Mouse (Mus musculus): ENCODE data around the gene Tmcc3. TPM values are rescaled to one million over a fixed set of nuclear protein-coding genes. Genes with fewer than 3 reads are reported as not detected.

Gene Tmcc3
- polyA plus RNA-seq, 1 experiment from 2014 or later, result 7.5 TPM

DNA sequence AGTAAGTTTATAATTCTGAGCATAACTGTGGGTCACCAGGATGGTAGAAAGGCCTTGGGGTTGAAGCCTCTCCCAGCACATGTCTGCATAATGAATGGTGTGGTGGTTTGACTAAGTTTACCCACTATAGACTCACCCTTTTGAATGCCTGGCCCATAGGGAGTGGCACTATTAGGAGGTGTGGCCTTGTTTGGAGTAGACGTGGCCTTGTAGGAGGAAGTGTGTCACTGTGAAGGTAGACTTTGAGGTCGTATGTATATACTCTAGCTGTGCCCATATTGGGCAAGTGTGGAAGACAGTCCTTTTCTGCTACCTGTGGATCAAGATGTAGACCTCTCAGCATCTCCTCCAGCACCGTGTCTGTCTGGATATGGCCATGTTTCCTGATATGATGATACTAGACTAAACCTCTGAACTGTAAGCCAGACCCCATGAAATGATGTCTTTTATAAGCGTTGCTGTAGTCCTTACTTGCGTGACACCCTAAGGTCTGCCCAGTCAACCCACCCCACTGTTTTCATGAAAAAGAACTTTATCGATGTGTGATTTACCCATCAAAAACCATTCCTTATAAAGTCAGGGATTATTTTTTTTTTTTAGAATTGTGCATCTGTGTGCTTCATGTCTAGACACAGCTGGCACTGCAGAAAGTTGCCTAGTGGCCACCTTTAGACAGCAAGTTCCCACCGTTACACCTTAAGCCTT, 40.6 kb downstream of the Tmcc3 start:
- Histone ChIP-seq H3K27me3 (no peaks in the 10 kb centered on the region), H3K9ac (replicated peaks) (no peak overlapping the region), H3K4me3 (no peak overlapping the region), H3K4me1 (no peaks in the 10 kb centered on the region), H3K4me2 (replicated peaks) (no peak overlapping the region), H3K36me3 (no peaks in the 10 kb centered on the region), H3K27ac (replicated peaks) (no peak overlapping the region), H3K9me3 (no peaks in the 10 kb centered on the region)
- ATAC-seq (replicated peaks), result no peak
- WGBS, result 95% methylated on average over 7 of the region's 7 CpGs

DNA sequence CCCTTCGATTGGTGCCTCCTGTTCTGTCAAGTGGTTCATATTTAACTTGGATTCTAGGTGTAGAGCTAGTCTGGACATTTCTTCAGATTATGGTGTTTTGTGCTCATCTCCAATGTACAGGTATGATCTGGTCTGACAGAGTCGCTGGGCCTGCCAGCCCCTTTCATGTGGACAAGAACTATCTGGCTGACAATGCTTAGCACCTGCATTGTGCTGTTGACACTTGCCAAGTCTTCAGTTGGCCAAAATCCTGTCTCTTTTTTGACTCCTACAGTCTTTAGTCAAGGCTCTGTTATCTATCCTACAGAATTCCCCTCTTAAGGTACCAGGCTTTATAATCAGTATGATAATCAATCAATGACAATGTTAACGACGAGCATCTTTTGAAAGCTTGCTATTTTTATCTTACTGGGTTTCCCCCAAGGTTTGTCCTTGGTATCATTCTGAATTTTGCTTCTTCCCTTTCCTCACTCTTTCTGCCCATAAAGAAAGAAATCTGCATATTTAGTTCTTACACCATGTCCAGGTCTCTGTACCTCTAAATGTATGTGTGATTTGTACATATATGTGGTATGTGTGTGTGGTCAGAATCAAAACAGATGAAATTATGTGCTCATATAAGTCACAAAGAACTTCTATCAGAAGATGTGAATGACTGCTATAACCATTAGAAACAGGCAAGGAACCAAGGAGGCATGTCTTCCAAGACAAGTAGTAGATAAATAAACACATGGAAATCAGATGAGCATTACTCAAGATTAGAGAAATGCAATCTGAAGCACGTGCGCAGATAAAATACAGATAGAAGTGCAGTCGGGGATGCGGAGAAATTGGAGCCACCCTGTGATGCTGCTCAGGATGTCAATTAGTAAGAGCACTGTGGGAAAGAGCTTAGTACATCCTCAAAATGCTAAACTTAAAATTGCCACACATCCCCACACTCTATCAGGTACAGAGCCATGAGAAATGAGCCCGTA, 41.4 kb downstream of the Tmcc3 start:
- ATAC-seq (replicated peaks), result no peak

GRCm38 (mm10) chr10:94354005-94354404, 42.3 kb downstream of the Tmcc3 start:
- no peak overlapping the region for H3K4me2 ChIP-seq (replicated peaks)
- no peaks in the 10 kb centered on the region for H3K4me1 ChIP-seq
- no peaks in the 10 kb centered on the region for H3K9me3 ChIP-seq
- H3K36me3 ChIP-seq, result no peaks in the 10 kb centered on the region
- no peak overlapping the region for H3K9ac ChIP-seq (replicated peaks)
- no peaks in the 10 kb centered on the region for H3K27me3 ChIP-seq
- 79% methylated on average over 4 of the region's 4 CpGs for WGBS
- no peak overlapping the region for H3K4me3 ChIP-seq
- no peak for ATAC-seq (replicated peaks)
- H3K27ac ChIP-seq (replicated peaks), result no peak overlapping the region

More for the DNA sequence above, 41.4 kb downstream of the Tmcc3 start:
- no peaks in the 10 kb centered on the region for H3K27me3 ChIP-seq
- H3K27ac ChIP-seq (replicated peaks), result no peak overlapping the region
- H3K4me2 ChIP-seq (replicated peaks), result no peak overlapping the region
- H3K9ac ChIP-seq (replicated peaks), result no peak overlapping the region
- H3K4me3 ChIP-seq, result no peak overlapping the region
- H3K4me1 ChIP-seq, result no peaks in the 10 kb centered on the region
- H3K36me3 ChIP-seq, result no peaks in the 10 kb centered on the region
- H3K9me3 ChIP-seq, result no peaks in the 10 kb centered on the region
- 92% methylated on average over 9 of the region's 9 CpGs for WGBS

GRCm38 (mm10) chr10:94354427-94354826, 42.7 kb downstream of the Tmcc3 start:
- H3K9ac ChIP-seq (replicated peaks), result no peak overlapping the region
- H3K4me1 ChIP-seq, result no peaks in the 10 kb centered on the region
- H3K27me3 ChIP-seq, result no peaks in the 10 kb centered on the region
- WGBS, result 82% methylated on average over 3 of the region's 3 CpGs
- no peaks in the 10 kb centered on the region for H3K36me3 ChIP-seq
- no peak overlapping the region for H3K27ac ChIP-seq (replicated peaks)
- ATAC-seq (replicated peaks), result no peak
- no peaks in the 10 kb centered on the region for H3K9me3 ChIP-seq
- H3K4me3 ChIP-seq, result no peak overlapping the region
- no peak overlapping the region for H3K4me2 ChIP-seq (replicated peaks)

GRCm38 (mm10) chr10:94356504-94357169, 44.9 kb downstream of the Tmcc3 start:
- H3K4me3 ChIP-seq, result no peak overlapping the region
- H3K36me3 ChIP-seq, result no peaks in the 10 kb centered on the region
- WGBS, result 95% methylated on average over 13 of the region's 13 CpGs

DNA sequence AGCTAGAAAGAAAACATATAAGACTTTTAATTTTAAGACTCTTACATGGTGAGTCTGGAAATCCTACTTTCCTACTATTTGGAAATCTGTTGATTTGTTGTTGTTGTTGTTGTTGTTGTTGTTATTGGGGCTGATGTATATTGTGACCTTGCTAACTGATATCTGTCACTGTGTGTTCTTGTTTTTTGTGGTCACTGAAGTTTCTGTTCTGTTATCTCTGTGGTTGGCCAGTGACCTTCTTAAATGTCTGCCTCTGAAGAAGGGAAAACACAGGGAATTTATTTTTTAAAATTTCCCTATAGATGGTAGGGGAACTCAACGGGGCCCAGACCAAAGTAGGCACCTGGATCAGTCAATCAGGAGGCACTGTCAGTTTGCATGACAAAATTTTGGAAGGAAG, 48.9 kb downstream of the Tmcc3 start:
- Histone ChIP-seq H3K9ac (replicated peaks) (no peak overlapping the region), H3K27ac (replicated peaks) (no peak overlapping the region), H3K4me2 (replicated peaks) (no peak overlapping the region), H3K4me1 (no peaks in the 10 kb centered on the region), H3K36me3 (no peaks in the 10 kb centered on the region), H3K4me3 (no peak overlapping the region), H3K9me3 (no peaks in the 10 kb centered on the region), H3K27me3 (no peaks in the 10 kb centered on the region)
- WGBS, result 79% methylated on average over 1 of the region's 1 CpGs
- no peak for ATAC-seq (replicated peaks)

More at GRCm38 (mm10) chr10:94356504-94357169, 44.9 kb downstream of the Tmcc3 start:
- no peak for ATAC-seq (replicated peaks)
- Histone ChIP-seq H3K9me3 (no peaks in the 10 kb centered on the region), H3K9ac (replicated peaks) (no peak overlapping the region), H3K4me2 (replicated peaks) (no peak overlapping the region), H3K27me3 (no peaks in the 10 kb centered on the region), H3K4me1 (no peaks in the 10 kb centered on the region), H3K27ac (replicated peaks) (no peak overlapping the region)

DNA sequence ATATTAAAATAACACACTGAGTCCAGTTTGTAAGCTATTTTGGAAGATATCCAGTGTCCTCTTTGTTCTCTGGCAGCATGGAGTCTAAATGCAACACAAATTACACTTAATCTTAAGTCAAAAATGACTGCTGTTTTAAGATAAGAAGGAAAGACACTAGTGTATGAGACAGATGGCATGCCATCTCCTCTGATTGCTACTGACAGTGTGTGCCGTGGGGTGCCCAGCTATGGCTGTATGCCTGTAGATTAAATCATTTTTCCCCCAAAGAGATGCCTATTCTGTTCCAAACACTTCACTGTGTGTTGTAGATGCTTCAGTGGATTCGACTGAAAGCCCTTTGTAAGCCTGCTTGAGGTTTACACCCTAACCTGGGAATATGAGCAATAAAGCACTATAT, 59.5 kb downstream of the Tmcc3 start:
- Histone ChIP-seq H3K27ac (replicated peaks) (0 out of 2 replicates have a peak overlapping the region, but pooled peaks have one; percentile 44), H3K4me1 (no peaks in the 10 kb centered on the region), H3K4me3 (no peak overlapping the region), H3K27me3 (no peaks in the 10 kb centered on the region), H3K4me2 (replicated peaks) (no peak overlapping the region), H3K9me3 (no peaks in the 10 kb centered on the region), H3K36me3 (no peaks in the 10 kb centered on the region), H3K9ac (replicated peaks) (no peak overlapping the region)
- 49% methylated on average over 2 of the region's 2 CpGs for WGBS
- ATAC-seq (replicated peaks), result peak; percentile 53; the same call in 1 of the 2 replicates

DNA sequence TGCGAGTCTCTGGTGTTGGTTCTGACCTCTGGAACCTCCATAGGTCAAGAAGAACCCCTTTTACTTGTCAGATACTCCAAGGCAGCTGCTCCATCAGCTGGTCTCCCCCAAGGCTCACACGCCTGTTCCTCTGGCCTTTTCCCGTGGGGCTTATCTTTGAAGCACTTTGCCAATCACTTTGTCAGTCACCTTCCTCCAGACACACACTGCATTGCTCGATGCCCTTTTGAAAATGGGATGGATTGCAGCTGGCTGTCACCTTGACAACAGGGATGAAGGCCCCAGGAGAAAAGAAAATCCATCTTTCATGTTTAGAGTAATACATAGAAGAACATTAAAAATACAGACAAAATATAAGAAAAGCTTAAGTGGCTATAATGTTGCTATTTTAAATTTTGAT, 65.2 kb downstream of the Tmcc3 start:
- Histone ChIP-seq H3K4me2 (replicated peaks) (no peak overlapping the region), H3K27ac (replicated peaks) (no peak overlapping the region), H3K27me3 (no peaks in the 10 kb centered on the region), H3K4me1 (peaks cover 15% of the 10 kb centered on the region), H3K4me3 (no peak overlapping the region), H3K9me3 (no peaks in the 10 kb centered on the region), H3K9ac (replicated peaks) (no peak overlapping the region), H3K36me3 (no peaks in the 10 kb centered on the region)
- no peak for ATAC-seq (replicated peaks)
- WGBS, result 55% methylated on average over 4 of the region's 4 CpGs

DNA sequence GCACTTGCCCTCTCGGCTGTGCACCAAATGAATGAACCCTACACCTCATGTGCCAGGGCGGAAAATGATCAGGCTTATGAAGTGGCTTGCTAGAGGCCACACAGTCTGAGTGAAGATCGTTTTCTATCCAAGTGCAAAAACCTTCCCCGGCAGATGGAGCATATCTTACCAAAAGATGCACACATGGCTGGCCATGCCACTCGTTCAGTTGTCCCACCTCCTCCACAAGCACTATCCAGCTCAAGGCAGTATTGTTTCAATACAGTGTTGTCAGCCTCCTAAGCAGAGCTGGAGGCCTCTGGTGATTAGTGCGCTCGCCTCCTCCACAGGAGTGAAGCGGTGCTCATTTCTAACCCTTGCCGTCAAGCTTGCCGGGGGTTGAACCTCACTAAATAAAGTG, 66.1 kb downstream of the Tmcc3 start:
- no peaks in the 10 kb centered on the region for H3K27me3 ChIP-seq
- no peak for ATAC-seq (replicated peaks)
- H3K4me2 ChIP-seq (replicated peaks), result no peak overlapping the region
- H3K9ac ChIP-seq (replicated peaks), result no peak overlapping the region
- H3K4me3 ChIP-seq, result no peak overlapping the region
- no peaks in the 10 kb centered on the region for H3K9me3 ChIP-seq
- H3K27ac ChIP-seq (replicated peaks), result peak overlapping the region; percentile 33
- WGBS, result 69% methylated on average over 10 of the region's 10 CpGs
- peaks cover 15% of the 10 kb centered on the region for H3K4me1 ChIP-seq
- H3K36me3 ChIP-seq, result no peaks in the 10 kb centered on the region

- Histone ChIP-seq H3K36me3 (no peaks in the 10 kb centered on the region), H3K4me3 (no peak overlapping the region), H3K9me3 (no peaks in the 10 kb centered on the region), H3K27me3 (no peaks in the 10 kb centered on the region), H3K4me2 (replicated peaks) (peak overlapping the region; percentile 15; the same call in 1 of the 2 replicates), H3K27ac (replicated peaks) (peak overlapping the region; percentile 33), H3K4me1 (peaks cover 15% of the 10 kb centered on the region), H3K9ac (replicated peaks) (no peak overlapping the region)
- peak; percentile 78 for ATAC-seq (replicated peaks)
- WGBS, result 69% methylated on average over 13 of the region's 13 CpGs
These were observed 66.6 kb downstream of the Tmcc3 start for GRCm38 (mm10) chr10:94378383-94378782.

DNA sequence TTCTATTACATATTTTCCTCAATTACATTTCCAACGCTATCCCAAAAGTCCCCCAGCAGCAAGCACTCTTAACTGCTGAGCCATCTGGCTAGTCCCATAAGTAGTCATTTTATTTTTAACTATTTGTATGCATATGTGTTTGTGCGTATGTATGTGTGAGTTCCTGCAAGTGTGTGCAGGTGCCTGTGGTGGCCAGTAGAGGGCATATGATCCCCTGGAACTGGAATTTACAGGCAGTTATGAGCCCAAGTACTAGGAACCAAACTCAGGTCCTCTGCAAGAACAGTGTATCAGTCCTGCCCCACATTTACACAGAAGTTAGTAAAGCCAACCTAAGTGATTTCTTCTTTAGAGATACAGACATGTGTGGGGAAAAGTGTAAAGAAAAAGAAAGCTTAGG, 68.3 kb downstream of the Tmcc3 start:
- ATAC-seq (replicated peaks), result no peak
- 76% methylated on average over 2 of the region's 2 CpGs for WGBS
- no peak overlapping the region for H3K4me2 ChIP-seq (replicated peaks)
- H3K27me3 ChIP-seq, result no peaks in the 10 kb centered on the region
- H3K27ac ChIP-seq (replicated peaks), result no peak overlapping the region
- H3K36me3 ChIP-seq, result no peaks in the 10 kb centered on the region
- no peak overlapping the region for H3K4me3 ChIP-seq
- H3K9me3 ChIP-seq, result no peaks in the 10 kb centered on the region
- peaks cover 15% of the 10 kb centered on the region for H3K4me1 ChIP-seq
- H3K9ac ChIP-seq (replicated peaks), result no peak overlapping the region
